Mouse (Mus musculus): ENCODE results near the gene Bpifa5.
"Not testable (repeated sequence)": the region's sequence is repeated elsewhere in the genome, so short reads cannot be mapped to it uniquely, and the experiment has no call there.

Gene Bpifa5

DNA sequence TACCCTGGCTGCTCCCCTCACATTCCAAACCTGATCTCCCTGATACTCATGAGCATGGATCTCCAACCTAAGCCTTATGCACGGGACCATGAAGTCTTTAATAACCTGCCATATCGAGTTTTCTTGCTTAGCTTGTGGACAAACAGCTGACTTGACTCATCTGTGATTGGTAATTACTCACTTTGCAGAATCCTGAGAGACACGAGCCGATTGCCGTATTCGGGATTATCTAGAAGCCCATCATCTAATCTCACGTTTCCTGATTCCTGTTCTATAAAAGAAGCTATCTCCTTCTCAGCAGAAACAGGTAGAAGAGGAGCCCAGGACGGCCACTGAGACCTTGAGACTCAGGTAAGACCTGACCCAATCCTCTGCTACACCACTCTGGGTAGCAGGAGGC is at the start of gene Bpifa5:
Gene Bpifa5 (plus strand): TSS at position 301 of the 400 bp plus-strand sequence.
- DNase-seq (ENCODE audit: low spot score) = no peak

DNA sequence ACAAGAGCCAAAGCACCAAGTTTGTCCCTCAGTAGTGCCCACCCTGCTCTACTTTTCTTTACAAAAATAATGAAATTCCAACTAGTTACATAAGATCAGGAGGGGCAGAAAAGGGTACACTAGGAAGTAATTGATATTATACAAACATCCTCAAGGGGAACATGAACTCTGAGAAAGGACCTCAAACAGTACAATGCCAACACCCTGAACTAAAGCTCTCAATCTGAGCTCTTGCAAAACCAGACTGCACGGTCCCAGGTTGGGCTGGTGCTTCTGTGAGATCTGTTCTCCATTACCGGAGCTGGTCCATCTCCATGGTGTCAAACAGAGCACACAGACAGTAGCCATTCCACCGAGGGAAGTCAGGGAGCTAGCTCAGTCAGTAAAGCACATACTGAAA is 45.0 kb upstream of the Bpifa5 start:
- DNase-seq (ENCODE audit: low spot score) = no peak

DNA sequence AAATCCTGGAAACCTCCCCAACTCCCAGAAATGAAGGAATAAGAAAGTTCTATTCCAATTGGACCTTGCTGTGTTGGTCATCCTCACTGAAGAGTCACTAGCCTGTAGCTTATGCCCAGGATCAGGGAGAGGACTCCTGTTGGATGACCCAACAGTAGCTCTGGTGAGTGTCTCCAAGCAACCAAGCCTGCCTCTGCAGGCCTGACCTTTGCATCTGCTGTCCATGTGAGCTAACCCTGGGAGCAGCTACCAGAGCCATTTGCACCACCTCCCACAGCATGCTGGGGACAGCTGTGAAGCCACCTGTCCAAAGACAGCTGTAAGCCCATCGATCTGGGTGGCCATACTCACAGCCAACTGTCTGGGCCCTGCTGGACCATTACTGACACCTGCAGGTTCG is 32.3 kb upstream of the Bpifa5 start, which contains the start of gene Bpifa3:
Gene Bpifa3 (plus strand): TSS at position 217 of the 400 bp plus-strand sequence.
- DNase-seq (ENCODE audit: low spot score) = no peak

DNA sequence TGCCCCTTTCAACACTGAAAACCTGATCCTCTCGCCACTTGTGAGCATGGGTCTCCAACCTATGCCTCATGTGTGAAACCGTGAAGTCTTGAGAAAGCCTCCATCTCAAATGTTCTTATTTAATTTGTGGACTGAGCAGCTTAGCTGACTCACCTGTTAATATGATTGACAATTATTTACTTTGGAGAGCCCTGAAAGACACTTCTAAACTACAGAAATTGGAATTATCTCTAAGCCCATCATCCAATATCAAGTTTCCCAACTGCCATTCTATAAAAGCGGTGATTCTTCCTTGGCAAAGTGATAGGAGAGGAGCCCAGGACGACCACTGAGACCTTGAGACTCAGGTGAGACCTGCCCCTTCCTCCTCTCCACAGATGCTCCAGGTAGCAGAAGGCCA is 19.8 kb upstream of the Bpifa5 start, which contains the start of gene Bpifa1:
Gene Bpifa1 (plus strand): TSS at position 301 of the 400 bp plus-strand sequence.
- DNase-seq (ENCODE audit: low spot score) = no peak

DNA sequence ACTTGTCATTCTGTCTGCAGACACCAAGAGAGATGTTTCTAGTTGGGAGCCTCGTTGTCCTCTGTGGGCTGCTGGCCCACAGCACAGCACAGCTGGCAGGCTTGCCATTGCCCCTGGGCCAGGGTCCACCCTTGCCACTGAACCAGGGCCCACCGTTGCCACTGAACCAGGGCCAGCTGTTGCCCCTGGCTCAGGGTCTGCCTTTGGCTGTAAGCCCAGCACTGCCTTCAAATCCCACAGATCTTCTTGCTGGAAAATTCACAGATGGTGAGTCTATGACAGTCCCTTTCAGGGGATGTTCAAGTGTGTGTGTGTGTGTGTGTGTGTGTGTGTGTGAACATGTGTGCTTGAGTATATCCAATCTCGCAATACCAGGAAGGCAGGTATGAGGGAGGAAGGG is 18.7 kb upstream of the Bpifa5 start:
- DNase-seq (ENCODE audit: low spot score) = no peak

DNA sequence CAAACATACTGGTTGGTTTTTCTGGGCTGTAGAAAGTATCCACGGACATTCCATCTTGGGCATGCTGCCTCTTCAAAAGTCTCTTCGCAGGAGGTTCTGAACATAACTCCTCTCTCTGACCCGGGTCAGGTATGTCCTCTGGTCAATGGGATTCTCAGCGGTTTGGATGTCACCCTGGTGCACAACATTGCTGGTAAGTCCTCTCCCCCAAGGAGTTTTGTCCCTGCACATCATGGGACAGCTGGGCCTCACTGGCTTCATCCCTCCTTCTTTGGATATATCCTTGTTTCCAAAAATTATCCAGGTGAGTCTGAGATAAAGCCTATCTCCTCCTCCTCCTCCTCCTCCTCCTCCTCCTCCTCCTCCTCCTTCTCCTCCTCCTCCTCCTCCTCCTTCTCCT is 14.9 kb upstream of the Bpifa5 start:
- no peak for DNase-seq (ENCODE audit: low spot score)

DNA sequence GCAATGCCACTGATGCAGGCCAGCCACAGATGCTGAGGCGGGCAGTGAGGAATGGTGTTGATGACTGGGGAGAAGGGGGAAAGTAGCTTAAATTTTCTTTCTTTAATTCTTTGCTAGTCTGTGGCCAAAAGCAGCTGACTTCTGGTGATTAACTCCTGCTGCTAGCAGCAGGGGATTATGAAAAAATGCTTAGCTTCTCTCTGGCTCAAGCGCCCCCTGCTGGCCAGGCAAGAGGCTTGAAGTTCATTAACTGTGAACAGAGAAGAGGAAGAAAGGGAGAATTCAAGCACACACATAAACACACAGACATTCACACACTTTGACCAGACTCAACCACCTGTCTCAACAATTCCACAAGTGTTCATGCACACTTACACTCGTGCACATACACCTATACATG is 4.0 kb upstream of the Bpifa5 start:
- DNase-seq (ENCODE audit: low spot score) = peak; percentile 21

DNA sequence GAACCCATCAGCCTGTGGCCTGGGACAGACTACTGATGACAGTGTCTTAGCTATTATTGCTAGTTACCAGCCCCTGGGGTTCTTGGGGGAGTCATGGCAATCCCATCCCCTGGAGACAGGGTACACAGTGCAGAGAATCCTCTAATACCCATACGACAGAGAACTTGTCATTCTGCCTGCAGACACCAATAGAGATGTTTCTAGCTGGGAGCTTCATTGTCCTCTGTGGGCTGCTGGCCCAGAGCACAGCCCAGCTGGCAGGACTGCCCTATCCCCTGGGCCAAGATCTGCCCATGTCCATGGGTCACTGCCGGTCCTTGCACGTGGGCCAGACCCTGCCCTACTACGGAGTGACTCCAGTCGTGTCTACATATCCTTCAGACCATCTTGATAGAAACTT is 899 bp downstream of the Bpifa5 start:
- DNase-seq (ENCODE audit: low spot score) = no peak

DNA sequence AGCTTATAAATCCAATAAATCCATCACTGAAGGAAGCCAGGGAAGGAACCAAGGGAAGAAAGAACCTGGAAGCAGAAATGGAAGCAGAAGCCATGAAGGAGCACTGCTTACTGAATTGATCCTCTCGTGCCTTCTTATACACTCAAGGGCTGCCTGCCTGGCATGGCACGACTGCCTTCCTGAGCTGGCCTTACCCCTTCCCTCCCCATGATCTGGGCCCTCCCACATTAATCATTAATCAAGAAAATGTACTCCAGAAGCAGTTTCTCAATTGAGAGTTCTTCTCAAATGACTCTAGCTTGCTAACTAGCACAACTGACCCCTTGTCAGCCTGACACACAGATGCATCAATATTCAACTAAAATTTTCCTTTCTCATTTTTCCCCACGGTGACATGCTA is 6.8 kb downstream of the Bpifa5 start:
- no peak for DNase-seq (ENCODE audit: low spot score)

DNA sequence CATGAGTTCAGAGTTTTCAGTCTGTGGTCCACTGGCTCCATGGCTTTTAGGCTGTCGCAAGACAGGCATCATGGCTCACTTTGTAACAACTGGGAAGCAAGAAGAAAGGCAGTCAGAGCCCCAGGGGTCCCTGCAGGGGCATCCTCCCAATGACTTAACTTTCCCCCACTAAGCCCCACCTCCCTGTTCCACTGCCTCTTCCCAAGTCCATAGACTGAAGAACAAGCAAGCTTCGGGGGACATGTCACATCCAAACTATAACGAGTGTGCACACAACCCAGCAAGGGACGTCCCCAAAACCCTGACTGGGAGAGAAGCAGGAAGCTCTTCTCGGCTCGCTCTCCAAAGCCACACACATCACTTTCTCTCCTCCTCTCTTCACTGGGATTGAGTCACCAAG is 9.2 kb downstream of the Bpifa5 start:
- no peak for DNase-seq (ENCODE audit: low spot score)

DNA sequence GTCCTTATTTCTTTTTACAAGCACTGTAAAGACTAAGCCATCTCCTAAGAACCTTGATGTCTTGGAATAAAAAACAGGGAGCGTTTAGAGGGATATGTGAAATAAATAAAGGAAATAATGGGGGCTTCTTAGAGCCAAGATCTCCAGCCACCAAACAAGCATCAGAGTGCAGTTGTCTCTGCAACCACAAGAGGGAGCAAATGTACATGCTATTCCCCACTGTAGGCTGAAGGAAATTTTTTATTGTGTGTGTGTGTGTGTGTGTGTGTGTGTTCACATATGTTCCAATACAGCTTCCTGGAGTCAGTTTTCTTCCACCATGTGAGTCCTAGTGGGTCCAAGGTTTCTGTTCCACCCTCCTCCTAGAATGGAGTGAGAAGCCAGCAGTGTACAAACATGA is 10.9 kb downstream of the Bpifa5 start:
- DNase-seq (ENCODE audit: low spot score) = no peak

DNA sequence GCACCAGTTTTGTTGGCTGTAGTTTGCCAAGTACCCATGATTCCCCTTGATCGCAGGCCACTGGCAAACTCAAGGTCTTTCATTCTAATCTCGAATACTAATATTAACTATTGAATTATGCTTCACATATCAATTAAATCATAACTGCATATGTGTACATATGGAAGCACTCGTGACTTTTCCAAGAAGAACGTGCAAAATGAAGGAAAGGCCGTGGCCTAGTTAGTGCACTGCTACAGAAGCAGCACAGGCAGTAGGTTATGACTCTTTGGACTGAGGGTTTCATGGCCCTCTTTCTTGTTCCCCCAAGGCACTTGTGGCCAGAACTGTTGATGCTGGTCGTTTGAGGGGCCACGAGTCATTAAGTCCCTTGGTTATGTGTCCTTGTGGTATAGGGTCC is 19.5 kb downstream of the Bpifa5 start:
- DNase-seq (ENCODE audit: low spot score) = not testable (repeated sequence)

DNA sequence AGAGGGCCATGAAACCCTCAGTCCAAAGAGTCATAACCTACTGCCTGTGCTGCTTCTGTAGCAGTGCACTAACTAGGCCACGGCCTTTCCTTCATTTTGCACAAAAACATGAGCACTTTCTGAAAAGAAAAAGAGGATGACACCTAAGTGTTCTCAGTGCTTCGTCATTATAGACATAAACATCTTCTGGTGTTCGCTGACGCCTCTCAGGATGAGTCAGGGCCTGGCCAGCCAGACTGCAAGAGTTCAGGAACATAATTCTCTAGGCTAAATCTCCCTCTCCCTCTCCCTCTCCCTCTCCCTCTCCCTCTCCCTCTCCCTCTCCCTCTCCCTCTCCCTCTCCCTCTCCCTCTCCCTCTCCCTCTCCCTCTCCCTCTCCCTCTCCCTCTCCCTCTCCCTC is 20.7 kb downstream of the Bpifa5 start:
- DNase-seq (ENCODE audit: low spot score) = not testable (repeated sequence)

DNA sequence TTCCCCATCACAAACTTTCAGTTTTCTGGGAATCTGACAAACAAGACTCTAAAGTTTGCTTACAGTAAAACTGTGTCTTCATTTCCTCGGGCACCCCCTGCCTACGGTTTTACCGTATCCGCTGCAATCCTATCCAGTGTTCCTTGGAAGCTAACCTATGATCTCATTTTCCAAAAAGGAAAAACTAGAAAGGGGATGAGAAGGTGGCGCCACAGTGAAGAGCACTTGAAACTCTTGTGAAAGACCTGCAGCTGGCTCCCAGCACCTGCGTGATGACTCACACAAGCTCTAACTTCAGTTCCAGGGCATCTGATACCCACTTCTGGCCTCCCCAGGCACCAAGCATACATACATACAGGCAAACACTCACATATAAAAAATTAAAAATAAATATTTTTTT is 22.9 kb downstream of the Bpifa5 start:
- DNase-seq (ENCODE audit: low spot score) = no peak

DNA sequence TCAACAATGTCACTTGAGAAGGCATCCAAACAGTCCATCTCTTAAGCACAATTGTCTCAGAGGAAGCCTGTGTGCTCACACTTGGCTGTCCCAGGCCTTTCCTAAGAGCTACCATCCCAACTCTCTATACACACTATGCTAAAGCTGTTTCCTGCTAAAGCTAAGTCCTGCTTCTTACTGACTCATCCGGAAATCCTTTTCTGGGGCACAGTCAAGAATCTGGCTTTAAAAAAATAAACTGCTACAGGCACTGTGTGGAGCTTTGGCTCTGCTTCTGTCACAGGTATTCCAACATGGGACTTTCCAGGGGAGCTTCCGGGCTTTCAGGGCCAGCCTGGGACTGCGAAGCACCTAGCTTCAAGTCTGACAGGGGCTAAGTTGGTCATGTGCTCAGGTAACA is 23.3 kb downstream of the Bpifa5 start:
- peak; percentile 0 for DNase-seq (ENCODE audit: low spot score)

DNA sequence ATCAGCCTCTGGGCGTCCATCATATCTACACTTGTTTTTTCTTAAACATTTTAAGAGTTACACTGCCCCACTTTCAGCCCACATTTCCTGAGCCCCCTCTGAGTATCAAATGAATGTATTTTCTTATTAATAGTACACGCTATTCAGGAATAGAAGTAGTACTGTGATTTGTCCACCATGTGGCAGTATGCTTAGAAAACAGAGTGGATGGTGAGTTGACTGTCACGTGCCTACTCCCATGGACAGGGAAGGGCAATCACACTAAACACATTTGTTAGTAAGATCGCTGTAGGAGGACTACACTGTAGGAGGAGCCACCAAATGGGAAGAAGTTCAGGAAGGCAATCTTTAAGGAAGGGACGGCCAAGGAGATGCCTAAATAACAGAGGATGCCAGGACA is 25.1 kb downstream of the Bpifa5 start:
- DNase-seq (ENCODE audit: low spot score) = no peak

DNA sequence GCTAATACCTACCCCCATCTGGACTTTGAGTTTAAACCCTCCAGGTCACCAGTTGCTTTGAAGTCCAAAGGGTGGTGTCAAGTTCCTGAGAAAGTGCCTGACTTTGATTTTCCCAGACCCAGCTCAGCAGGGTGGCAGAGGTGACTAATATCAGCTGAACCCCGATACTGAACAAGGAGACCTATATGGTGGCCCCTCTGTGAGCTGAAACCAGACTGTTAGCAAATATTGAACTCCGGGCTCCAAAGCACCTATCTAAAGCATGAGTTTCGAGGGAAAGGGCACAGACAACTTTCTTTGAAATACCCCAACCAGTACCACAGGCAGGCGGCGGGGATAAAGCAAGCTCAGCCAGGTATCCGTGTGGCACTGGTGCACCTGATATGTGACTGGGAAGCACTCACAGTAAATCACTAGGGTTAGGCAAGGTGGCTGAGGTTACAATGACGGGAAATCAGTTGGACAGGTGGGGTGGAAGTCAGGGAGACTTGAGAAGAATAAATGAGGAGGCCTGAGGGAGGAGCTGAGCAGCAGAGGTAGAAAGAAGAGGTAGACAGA is 27.5 kb downstream of the Bpifa5 start:
- DNase-seq (ENCODE audit: low spot score) = peak; percentile 0

DNA sequence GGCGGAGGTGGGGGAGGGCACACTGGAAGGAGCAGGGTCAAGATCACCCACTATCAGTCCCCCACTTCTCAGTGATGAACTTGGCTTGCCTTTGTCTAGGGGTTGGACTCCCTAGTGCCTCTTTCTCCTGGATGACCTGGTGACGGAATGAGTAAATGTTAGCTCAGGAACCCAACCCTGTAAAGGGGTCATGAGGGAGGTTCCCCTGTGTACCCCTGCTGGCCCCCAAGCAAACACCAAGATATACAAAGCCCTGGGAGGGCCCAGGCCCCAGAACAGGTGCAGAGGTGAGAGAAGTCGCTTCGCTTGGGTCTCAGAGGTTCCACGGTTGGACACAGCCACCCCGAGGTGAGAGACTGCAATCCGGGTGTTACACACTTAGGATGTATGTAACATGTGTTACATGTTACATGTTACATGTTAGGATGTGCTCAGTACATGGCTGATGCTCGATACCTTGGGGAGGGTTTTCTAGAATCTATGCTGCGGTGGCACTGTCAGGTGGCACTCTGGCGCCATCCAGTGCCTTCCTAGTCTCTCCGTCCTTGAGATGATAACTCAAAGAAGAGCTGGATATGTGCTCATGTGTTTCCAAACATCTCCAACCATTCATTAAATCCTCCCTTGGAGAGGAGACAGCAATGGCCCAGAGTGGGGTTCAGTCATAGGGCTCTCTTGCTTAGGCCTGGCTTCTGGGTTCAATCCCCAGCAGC is 28.3 kb downstream of the Bpifa5 start, which contains the start of gene Bpifb1:
Gene Bpifb1 (plus strand): TSS at position 273 of the 713 bp plus-strand sequence.
- DNase-seq (ENCODE audit: low spot score) = no peak

DNA sequence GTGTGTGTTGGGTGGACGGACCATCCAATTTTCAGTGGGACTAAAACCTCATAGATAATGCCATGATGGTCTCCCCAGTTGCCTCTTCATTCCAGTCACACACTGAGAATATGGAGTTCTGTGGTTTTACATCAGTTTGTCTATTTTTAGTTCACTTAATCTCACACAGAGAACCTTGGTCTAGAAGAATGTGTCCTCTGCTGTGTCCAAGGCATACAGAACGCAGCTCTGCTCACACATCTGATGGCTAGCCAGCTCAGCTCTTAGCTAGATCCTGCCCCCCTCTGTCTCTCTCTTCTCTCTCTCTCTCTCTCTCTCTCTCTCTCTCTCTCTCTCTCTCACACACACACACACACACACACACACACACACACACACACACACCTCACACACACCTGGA is 29.7 kb downstream of the Bpifa5 start:
- no peak for DNase-seq (ENCODE audit: low spot score)

DNA sequence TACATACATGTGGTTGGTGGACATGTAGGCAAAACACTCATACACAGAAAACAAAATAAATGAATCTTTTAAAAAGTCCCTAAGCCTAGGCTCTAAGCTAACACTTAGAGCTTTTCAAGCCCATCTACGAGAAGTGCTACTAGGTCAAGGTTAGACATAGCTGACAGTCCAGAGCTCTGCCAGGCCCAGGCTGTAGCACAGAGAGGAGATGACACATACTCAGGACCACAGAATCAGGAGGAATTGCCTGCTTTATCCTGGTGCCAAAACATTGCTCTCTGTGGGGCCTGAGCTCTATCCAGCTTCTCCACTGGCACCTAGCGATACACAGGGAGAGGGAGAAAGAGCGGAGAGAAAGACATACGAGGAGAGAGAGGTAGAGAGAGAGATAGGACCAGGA is 30.7 kb downstream of the Bpifa5 start:
- no peak for DNase-seq (ENCODE audit: low spot score)

DNA sequence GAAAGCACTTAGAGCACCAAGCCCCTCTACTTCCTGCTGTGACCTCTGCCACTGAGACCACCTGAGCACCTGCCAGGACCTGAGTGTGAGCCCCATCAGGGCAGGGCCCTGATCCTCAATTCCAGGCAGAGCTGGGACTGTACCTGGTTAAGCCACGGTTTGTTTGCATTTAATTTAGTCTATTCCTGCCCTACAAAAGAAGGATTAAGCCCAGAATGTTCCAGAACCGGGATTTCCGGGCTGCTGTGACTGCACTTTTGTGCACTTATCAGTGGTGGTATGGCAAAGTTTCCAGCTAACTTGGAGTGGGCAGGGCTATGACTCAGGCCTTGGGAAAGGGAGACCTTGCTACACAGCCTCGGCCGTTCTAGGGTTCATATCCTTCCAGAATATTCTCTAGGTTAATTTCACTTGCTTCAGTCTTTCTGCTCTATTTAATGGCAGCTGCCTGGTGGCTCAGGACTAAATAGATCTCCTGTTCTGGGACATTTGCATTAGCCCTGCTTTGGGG is 31.6 kb downstream of the Bpifa5 start:
- no peak for DNase-seq (ENCODE audit: low spot score)

DNA sequence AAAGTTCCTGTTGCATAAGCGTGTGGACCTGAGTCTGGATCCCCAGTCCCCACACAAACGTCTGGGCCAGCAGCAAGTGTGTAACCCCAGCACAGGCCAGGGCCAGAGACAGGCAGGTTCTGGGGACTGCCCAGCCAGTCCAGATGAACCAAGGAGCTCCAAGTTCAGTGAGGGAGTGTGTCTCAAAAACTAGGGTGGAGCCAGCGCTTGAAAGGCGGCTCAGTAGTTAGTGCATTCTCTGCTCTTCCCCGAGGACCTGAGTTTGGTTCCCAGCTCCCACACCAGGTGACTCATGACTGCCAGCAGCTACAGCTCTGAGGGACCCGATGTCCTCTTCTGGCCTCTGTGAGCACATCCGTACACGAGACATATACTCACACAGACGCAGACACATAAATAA is 34.6 kb downstream of the Bpifa5 start:
- no peak for DNase-seq (ENCODE audit: low spot score)

DNA sequence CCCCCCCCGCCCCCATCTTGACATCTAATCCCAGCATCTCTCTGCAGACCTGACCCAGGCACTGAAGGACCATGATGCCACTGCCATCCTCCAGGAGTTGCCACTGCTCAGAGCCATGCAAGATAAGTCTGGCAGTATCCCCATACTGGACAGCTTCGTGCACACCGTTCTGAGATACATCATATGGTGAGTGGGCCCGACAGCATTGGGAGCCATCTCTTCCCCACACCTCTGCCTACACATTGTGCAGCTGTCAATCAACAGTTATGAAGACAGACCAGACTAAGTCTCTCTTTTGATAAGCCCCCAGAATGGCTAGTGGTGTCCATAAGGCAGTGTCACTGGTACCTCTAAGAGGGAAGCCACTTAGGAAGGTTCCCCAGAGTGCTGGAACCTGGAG is 42.2 kb downstream of the Bpifa5 start:
- DNase-seq (ENCODE audit: low spot score) = no peak

DNA sequence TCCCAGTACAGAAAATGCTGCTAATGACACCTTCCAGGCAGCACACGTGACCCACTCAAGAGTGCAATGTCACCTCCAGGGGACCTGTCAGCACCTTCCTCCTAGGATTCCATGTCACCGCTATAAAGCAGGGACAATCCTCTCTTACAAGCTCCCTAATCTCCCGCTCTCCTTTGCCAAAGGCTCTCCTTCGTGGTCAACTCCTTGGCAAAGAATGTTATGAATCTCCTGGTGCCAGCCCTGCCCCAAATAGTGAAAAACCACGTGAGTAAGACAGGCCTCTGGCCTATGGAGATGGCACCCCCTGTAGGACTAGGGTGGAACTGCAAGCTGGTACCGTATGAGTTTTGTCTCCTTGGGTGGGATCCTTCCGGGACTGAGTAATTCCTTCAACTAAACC is 44.5 kb downstream of the Bpifa5 start:
- DNase-seq (ENCODE audit: low spot score) = no peak
